Mouse (Mus musculus) regulatory T cell (primary cell): Measurements from ENCODE around the gene Ap2a1.
"Not testable (repeated sequence)": the region's sequence is repeated elsewhere in the genome, so short reads cannot be mapped to it uniquely, and the experiment has no call there.

Experiments used
- in situ Hi-C: fragments of 300-600 bp; cut with MboI, MseI; formaldehyde crosslinking; loops from one replicate; pipeline ENCODE4 v1.15.1; 2025; ENCODE audit warnings: high pct_unique_total_duplicates

Ap2a1 gene

GRCm38 (mm10) chr7:44895593-44896434 is 33.5 kb downstream of the Ap2a1 start, which contains the start of gene Fuz:
Gene Fuz (plus strand): TSS chr7:44896079.
- in situ Hi-C loops: no loop called here

GRCm38 (mm10) chr7:44895206-44895592 is 34.1 kb downstream of the Ap2a1 start:
- in situ Hi-C loops: no loop called here

GRCm38 (mm10) chr7:44894175-44894574 is 35.1 kb downstream of the Ap2a1 start:
- in situ Hi-C loops: no loop called here

GRCm38 (mm10) chr7:44893197-44893596 is 36.1 kb downstream of the Ap2a1 start:
- in situ Hi-C loops: no loop called here

- in situ Hi-C loops: no loop called here
Observed at GRCm38 (mm10) chr7:44892276-44892921, 36.9 kb downstream of the Ap2a1 start, which contains the start of gene Med25. Gene Med25 (minus strand): TSS chr7:44892712.

- in situ Hi-C loops: no loop called here
Observed at GRCm38 (mm10) chr7:44891611-44892010, 37.7 kb downstream of the Ap2a1 start.

- in situ Hi-C loops: no loop called here
Observed at GRCm38 (mm10) chr7:44890737-44891136, 38.6 kb downstream of the Ap2a1 start.

GRCm38 (mm10) chr7:44890180-44890579 is 39.1 kb downstream of the Ap2a1 start:
- in situ Hi-C loops: no loop called here

GRCm38 (mm10) chr7:44888256-44889105 is 40.8 kb downstream of the Ap2a1 start:
- in situ Hi-C loops: no loop called here

GRCm38 (mm10) chr7:44886964-44887363 is 42.3 kb downstream of the Ap2a1 start:
- in situ Hi-C loops: no loop called here

- in situ Hi-C loops: no loop called here
Observed at GRCm38 (mm10) chr7:44884637-44885036, 44.7 kb downstream of the Ap2a1 start.

GRCm38 (mm10) chr7:44883036-44883435 is 46.3 kb downstream of the Ap2a1 start:
- in situ Hi-C loops: no loop called here

GRCm38 (mm10) chr7:44877833-44878232 is 51.5 kb downstream of the Ap2a1 start:
- in situ Hi-C loops: no loop called here

- in situ Hi-C loops: not testable (repeated sequence)
Observed at GRCm38 (mm10) chr7:44871774-44872173, 57.5 kb downstream of the Ap2a1 start.

GRCm38 (mm10) chr7:44871181-44871580 is 58.1 kb downstream of the Ap2a1 start:
- in situ Hi-C loops: no loop called here

- in situ Hi-C loops: no loop called here
Observed at GRCm38 (mm10) chr7:44870614-44871013, 58.7 kb downstream of the Ap2a1 start.

GRCm38 (mm10) chr7:44869697-44870528 is 59.4 kb downstream of the Ap2a1 start, which contains the start of gene Ptov1:
Gene Ptov1 (minus strand): TSS chr7:44869788.
- in situ Hi-C loops: no loop called here

- in situ Hi-C loops: no loop called here
Observed at GRCm38 (mm10) chr7:44868919-44869696, 60.2 kb downstream of the Ap2a1 start.

- in situ Hi-C loops: no loop called here
Observed at GRCm38 (mm10) chr7:44868465-44868864, 60.8 kb downstream of the Ap2a1 start.

GRCm38 (mm10) chr7:44867802-44868201 is 61.5 kb downstream of the Ap2a1 start:
- in situ Hi-C loops: no loop called here
